Mouse (Mus musculus) layer of hippocampus, postnatal 10 days (tissue): ENCODE data around the gene Ppm1g. TPM values are rescaled to one million over a fixed set of nuclear protein-coding genes. Genes with fewer than 3 reads are reported as not detected.

Experiments
- DNase-seq, 2 experiments: peaks; one replicate each; pipeline ENCODE4 v3.0.0; 2021; ENCODE audit warnings: low spot score in 2 of 2
- long read RNA-seq: library from polyadenylated mRNA; stranded (forward); transcript quantifications from one replicate; pipeline ENCODE4 v2.0.0, GENCODE M21; 2023
- total RNA-seq, 2 experiments: library from RNA; stranded (reverse); gene quantifications; 2 replicates each; pipeline ENCODE4 v1.2.3; 2021

Ppm1g gene
- 100 to 1,000 TPM; 102 to 107 TPM for total RNA-seq
- long read RNA-seq, transcript Ppm1g-201 (10 exons, 2,307 nt): major isoform, 91 of 111 reads
- long read RNA-seq, partial matches to known transcripts: 14 of 111 reads
- long read RNA-seq, other reads (novel, unspliced or antisense): 6 of 111 reads

DNA sequence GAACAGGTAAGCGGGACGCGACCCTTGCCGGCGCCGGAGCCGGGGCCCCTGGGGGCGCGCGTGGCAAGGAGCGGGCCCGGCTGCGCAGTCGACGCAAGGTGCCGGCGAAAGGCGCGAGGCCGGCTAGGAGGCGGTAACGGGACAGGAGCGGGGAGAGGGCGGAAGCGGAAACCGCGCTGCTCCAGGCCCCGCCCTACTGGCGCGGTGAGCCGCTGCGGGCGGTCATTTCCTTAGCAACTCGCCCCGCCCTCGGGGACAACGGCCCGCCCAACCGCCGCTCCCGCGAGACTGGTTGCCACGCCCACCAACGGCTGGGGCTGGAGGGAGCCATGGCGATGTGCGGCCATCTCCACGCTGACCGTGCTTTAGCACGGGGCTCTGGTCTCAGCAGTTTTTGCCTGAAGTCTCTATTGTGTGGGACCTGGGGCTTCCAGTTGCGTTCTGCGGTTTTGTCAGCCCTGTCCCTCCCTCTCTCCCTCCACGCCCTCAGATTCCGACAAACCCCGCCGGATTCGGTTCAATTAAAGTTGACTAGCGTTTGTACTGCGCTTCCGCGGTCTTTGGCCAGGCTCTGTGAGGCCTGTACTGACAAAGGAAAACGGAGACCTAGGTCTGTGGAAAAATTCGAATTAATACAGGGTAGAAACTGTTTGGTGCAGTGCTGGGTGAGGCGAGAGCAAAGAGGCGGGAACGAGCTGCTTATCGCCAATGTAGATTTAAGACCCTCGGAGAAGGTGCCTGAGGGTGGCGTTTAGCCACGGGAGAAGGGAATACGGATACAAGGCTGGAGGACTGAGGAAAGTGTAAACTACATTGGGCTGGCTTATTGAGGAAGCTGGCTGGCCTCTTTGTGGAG lies at the start of gene Ppm1g:
Gene Ppm1g, minus strand, starts transcription at position 240 of the 856 bp plus-strand sequence.
- DNase-seq: peak; percentile 98 to 99

DNA sequence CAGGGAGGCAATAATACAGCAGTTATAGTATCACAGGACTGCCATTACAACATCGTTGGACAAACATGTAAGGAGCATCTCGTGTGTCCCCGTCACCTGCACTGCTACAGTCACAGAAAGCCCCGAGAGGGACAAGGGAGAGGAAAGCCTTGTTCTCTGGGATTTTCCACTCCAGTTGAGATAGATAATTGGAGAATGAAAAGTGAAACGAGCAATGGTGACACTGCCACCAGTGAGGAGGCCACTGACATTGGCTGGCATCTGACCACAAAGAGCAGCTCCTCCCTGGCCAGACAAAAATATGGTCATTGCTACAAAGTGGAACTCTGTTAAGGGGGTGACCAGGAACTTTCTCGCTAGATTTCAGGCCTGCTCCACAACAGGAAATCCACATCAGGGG lies 47.2 kb upstream of the Ppm1g start:
- no peak for DNase-seq

DNA sequence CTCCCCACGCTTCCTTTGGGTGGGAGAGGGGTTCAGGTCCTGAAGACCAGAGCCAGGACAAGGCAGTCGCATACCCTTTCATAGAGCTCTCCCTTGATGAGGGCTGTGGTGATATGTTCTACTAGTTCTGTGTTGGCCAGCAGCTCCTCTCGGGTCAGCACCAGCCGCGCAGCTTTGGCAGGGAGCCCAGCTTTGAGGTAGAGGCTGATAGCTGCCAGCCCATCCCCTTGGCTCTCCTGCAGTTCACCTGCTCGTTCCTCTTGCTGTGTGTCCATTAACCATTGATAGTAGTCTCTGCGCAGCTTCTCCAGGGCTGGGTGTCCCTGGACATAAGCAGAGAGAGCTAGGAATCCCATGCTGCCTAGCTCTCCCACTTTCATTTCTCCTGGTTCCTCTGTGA lies 45.6 kb upstream of the Ppm1g start:
- no peak for DNase-seq

GRCm38 (mm10) chr5:31257616-31258015 lies 37.1 kb upstream of the Ppm1g start:
- DNase-seq: no peak

DNA sequence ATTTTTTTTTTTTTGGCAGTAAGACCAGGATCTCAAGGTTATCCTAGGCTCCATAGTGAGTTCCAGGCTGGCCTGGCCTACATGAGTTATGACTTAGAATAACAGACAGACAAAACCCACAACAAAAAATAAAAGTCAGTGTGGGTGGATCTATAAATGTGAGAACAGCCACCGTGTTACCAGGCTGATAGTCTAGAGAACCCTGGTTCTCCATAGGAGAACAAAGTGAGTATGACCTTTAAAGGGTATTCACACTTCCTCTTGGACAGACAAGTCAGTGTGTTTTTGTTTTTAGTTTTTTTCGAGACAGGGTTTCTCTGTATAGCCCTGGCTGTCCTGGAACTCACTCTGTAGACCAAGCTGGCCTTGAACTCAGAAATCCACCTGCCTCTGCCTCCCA lies 35.5 kb upstream of the Ppm1g start:
- DNase-seq: no peak

- DNase-seq: no peak
Observed at GRCm38 (mm10) chr5:31255381-31255780, 34.9 kb upstream of the Ppm1g start.

GRCm38 (mm10) chr5:31254901-31255300 lies 34.4 kb upstream of the Ppm1g start:
- no peak for DNase-seq

DNA sequence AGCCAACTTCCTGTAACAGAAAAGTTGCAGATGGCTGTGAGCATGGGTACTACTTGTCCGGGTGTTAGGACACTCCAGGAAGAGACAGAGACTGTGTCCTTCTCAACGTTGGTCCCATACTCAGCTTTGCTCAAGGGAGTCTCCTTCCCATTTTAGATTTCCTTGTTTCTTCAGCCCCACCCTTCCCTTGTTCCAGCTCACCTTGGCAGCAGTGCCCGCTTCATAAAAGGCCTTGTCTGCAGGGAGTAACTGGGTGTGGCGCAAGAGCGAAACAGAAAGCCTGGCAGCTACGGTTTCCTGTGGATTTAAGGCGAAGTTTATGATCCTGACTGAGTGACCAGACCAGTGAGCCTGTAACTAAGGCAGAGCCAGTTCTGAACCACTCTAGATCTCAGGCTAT lies 34.0 kb upstream of the Ppm1g start:
- DNase-seq: no peak

DNA sequence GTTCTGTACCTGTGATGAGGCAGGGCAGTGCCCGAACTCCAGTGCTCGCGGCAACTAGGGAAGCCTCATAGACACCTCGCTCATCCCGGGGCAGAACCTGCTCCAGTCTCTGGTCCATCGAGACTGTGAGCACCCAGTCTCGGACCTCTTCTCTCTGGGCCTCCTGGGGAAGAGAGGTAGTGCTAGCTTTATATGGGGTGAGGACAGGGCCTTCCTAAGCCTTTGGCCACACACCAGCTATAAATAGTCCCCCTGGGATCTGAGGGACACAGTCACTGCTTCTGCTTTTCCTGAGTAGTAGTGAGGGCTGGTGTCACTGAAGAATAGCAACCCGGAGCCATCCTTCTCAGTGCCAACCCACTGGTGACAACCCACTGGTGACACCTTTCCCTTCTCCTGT lies 33.3 kb upstream of the Ppm1g start:
- no peak for DNase-seq

DNA sequence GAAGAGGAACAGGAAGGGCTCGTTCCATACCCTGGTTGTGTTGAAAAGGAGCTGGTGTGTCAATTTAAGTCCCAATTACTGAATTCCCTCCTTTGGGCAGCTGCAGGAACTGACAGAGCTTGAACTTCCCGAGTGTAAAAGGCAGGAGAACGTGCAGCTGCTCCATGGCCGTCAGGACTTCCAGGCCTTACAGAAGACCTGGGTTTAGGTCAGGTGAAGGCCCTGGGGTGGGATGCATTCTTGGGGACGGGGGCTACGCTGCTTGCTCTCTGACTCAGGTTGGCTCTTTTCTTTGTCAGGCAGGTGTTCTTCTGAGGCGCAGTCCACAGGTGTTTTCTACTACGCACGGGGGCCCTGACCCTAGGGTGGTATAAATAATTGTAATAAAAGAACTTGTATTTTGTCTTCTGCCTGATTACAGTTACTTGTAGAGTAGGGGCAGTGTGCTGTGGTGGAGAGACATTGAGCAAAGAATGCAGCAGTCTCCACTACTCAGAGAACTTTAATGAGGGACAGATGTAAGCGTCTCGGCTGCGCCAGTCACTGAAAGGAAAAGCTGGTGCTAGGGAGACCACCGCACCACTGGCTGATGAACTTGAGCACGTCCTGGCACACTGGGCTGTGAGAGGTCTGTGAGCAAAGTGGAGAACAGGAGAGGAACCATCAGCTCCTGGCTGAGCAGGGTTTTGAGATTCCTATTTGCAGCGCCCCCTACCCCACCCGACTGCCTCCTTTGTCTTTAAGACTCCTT lies 32.5 kb upstream of the Ppm1g start:
- DNase-seq: no peak

DNA sequence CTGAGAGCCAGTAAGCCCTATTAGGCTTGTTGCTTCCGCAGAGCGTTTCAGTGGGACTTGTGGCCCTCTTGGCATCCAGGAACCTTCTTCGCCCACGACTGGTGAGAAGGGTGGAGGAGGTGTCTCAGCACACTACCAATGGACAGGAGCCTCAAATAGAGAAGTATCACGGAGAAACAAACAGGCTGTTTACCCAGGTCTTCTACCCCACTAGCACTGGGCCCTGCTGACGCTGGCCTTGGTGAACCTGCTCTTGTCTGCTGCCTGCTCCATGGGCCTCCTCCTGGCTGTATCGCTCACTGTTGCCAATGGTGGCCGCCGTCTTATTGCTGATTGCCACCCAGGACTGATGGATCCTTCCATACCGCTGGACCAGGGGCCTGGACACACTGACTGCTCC lies 31.7 kb upstream of the Ppm1g start:
- no peak for DNase-seq

GRCm38 (mm10) chr5:31251541-31252101 lies 31.1 kb upstream of the Ppm1g start, which contains the start of gene Krtcap3:
Krtcap3 (plus strand) TSS chr5:31251691.
- DNase-seq: peak; percentile 21 to 34

- no peak for DNase-seq
Observed at GRCm38 (mm10) chr5:31250716-31251115, 30.2 kb upstream of the Ppm1g start.

DNA sequence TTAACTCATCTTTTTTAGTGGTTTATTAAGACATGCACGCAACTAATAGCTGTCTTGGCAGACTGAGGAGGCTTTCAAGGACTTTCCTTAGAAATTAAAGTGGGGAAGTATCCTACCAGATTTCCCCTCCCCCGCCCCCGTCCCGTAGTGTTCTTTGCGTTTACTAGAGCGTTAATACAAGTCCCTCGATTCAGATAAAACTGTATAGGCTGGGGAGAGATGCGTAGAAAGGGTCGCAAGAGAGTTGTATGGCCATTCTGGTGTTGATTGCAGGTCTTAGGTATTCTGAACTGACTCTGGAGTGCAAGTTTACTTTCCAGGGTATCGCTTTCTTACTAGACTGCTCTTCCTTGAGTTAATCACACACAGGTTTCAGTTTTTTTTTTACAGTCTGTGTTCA lies 21.7 kb upstream of the Ppm1g start:
- no peak for DNase-seq

GRCm38 (mm10) chr5:31241522-31242034 lies 21.1 kb upstream of the Ppm1g start:
- no peak for DNase-seq

DNA sequence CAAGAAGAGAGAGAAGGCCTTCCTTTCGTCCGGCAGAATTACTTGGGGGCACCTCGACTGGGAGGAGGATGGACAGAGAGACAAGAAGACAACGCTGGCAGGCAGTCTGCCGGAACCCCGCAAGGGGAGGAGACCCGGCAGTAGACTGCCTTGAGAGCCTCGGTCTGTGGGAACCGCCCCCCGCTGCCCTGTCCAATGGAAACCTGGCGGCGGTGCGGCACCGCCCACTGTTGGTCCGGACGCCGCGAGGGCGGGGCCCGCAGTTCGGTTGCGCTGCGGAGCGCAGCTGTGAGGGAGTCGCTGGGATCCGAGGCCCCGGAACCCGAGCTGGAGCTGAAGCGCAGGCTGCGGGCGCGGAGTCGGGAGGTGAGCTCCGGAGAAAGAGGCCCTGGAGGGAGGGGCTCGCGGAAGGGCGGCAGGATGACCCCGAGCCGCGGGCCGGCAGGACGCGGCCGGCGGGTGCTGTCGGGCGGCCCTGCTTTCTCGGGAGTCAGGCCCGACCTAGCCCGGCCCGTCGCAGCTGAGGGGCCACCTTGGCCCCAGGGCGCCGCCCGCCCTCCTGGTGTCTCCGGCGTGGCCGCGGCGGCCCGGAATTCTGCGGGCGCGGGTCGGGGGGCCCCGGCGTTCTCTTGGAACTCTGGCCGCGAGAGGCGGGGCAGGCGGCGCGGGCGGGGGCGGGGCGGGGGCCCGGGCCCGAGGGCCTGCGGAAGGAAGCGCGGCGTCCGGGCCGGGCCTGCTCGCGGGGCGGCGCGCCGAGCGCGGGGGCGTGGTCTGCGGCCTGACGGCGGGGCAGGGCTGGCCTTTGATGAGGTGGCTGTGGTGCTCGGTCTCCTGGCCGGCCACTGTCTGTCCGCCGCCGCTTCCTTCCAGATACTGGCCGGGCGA lies 20.4 kb upstream of the Ppm1g start, which contains the start of the genes Nrbp1 and Gm9970:
Gene Nrbp1, plus strand, starts transcription at position 228 of the 885 bp plus-strand sequence.
Gene Gm9970, minus strand, starts transcription at position 596 of the 885 bp plus-strand sequence.
- peak; percentile 92 to 95 for DNase-seq

DNA sequence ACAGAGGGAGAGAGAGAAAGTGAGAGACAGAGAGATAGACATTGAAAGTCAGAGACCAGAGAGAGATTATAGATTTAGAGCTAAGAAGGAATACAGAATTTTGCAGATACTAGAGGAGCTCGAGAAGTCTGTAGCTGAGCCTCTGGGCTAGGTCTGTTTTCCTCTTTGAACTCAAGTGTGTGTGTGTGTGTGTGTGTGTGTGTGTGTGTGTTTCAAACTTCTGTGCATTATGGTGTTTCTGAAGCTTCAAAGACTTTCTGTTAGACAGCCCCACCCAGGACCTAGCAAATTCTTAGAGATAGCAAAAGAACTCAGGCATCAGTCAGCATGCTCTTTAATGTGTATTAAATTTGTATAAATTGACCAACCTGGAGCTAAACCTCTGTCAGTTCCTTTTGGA lies 6.2 kb upstream of the Ppm1g start:
- no peak for DNase-seq

DNA sequence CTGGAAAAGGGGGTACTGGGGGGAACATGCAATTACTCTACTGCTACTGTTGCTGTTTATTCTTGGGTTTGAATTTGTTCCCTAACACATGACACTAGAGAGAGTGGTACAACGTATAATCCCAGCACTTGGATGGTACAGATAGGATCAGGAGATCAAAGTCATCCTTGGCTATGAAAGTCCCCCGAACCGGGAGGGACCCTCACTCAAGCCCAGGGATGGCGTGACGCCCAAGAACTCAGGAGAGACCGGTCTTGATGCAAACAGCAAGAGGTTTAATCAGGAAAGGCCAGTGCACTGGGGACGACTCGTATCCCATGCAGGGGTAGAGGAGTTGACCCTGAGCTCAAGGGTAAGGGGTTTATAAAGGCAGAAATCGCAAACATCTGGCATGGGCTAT lies 2.2 kb upstream of the Ppm1g start:
- no peak for DNase-seq

DNA sequence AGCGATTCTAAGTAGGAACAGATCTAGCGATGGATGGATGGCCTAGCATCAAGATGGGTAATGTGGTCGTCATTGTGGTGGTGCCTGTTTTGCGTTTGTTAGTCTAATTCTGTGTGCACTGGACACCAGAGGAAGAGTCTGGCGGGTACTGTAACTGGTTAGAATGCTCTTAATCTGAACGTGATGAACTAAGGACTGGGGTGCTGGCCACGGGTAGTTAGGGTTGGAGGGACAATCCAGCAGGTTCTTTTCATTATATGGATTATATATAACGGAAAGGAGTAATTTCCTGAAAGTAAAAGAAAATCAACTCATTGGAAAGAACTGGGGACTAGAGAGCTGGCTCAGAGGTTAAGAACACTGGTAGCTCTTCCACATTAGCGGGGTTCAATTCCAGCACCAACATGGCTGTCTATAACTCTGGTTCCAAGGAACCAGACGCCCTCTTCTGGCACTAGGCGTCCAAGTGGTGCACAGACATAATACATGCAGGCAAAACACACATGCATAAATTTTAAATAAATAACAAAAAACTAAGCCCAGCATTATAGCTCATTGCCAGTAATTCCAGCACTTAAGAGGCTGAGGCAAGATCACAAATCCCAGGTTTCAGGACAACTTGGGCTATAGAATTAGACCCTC lies 938 bp upstream of the Ppm1g start:
- DNase-seq: peak; percentile 34 to 46

DNA sequence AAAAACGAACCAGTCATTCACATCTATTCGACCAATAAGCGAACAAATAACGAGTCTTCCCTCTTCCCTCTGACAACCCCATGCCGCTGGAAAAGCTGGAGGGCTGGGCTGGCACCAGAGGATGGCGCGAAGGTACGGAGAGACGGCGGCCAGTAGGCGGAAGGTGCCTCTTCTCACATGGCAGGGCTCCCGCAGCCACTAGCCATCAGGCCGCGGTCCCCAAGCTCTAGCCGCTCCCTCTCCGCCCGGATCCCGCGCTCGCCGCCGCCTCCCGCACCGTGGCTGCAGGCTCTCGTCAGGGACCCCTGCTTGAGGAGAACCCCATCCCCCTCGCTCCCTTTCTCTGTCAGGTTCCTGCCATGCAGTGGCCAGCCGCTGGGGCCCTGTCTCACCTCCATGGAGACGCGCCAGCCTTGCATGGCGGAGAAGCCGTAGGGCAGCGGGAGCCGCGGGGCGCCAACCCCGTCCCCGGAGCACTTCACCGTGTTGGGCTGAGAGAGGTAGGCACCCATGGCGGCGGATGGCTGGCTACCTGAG lies 508 bp downstream of the Ppm1g start:
- peak in 1 of 2 experiments; percentile 64 for DNase-seq
